Mouse (Mus musculus): ENCODE data around the gene Cyp11a1.

Cyp11a1 gene

GRCm38 (mm10) chr9:57972776-57973439 is 33.3 kb upstream of the Cyp11a1 start:
- no peak for DNase-seq

GRCm38 (mm10) chr9:57973440-57974066 is 32.7 kb upstream of the Cyp11a1 start:
- DNase-seq: no peak

GRCm38 (mm10) chr9:57974221-57974620 is 32.0 kb upstream of the Cyp11a1 start:
- no peak for DNase-seq

- no peak for DNase-seq
Measured at GRCm38 (mm10) chr9:57975200-57975821, 30.9 kb upstream of the Cyp11a1 start.

GRCm38 (mm10) chr9:57978025-57978424 is 28.2 kb upstream of the Cyp11a1 start:
- DNase-seq: peak; percentile 15

GRCm38 (mm10) chr9:57978858-57979257 is 27.4 kb upstream of the Cyp11a1 start:
- no peak for DNase-seq

GRCm38 (mm10) chr9:57980570-57980969 is 25.6 kb upstream of the Cyp11a1 start:
- DNase-seq: no peak

GRCm38 (mm10) chr9:57985304-57985703 is 20.9 kb upstream of the Cyp11a1 start:
- DNase-seq: no peak

- no peak for DNase-seq
Measured at GRCm38 (mm10) chr9:57986293-57986692, 19.9 kb upstream of the Cyp11a1 start.

GRCm38 (mm10) chr9:57988098-57988497 is 18.1 kb upstream of the Cyp11a1 start:
- DNase-seq: no peak

GRCm38 (mm10) chr9:57989309-57989708 is 16.9 kb upstream of the Cyp11a1 start:
- DNase-seq: no peak

GRCm38 (mm10) chr9:57990438-57991110 is 15.6 kb upstream of the Cyp11a1 start:
- DNase-seq: peak; percentile 59

- DNase-seq: no peak
Measured at GRCm38 (mm10) chr9:57992060-57992459, 14.2 kb upstream of the Cyp11a1 start.

- no peak for DNase-seq
Measured at GRCm38 (mm10) chr9:57992781-57993591, 13.2 kb upstream of the Cyp11a1 start.

- DNase-seq: peak; percentile 18
Measured at GRCm38 (mm10) chr9:57995282-57995681, 10.9 kb upstream of the Cyp11a1 start.

- DNase-seq: no peak
Measured at GRCm38 (mm10) chr9:57997511-57998031, 8.6 kb upstream of the Cyp11a1 start.

- DNase-seq: peak; percentile 87
Measured at GRCm38 (mm10) chr9:57998032-57998659, 8.1 kb upstream of the Cyp11a1 start.

- DNase-seq: no peak
Measured at GRCm38 (mm10) chr9:57998685-57999084, 7.5 kb upstream of the Cyp11a1 start.

- no peak for DNase-seq
Measured at GRCm38 (mm10) chr9:57999676-58000075, 6.5 kb upstream of the Cyp11a1 start.

GRCm38 (mm10) chr9:58003272-58003671 is 2.9 kb upstream of the Cyp11a1 start:
- no peak for DNase-seq

GRCm38 (mm10) chr9:58008336-58009014 is 2.3 kb downstream of the Cyp11a1 start:
- no peak for DNase-seq

Measured in lung, postnatal 36 days (tissue).